Mouse (Mus musculus) skeletal muscle tissue, adult 2 months (tissue): Measurements from ENCODE around the gene Lamb3.

Experiments used
- DNase-seq: peaks from one replicate; pipeline ENCODE4 v3.0.0-alpha.2; 2012; ENCODE audit warnings: low read depth, low spot score

Lamb3 gene

GRCm38 (mm10) chr1:193382435-193382834 is 174.9 kb downstream of the Lamb3 start:
- no peak for DNase-seq

- no peak for DNase-seq
These were observed 175.5 kb downstream of the Lamb3 start for GRCm38 (mm10) chr1:193382841-193383462.

GRCm38 (mm10) chr1:193386136-193386535 is 178.6 kb downstream of the Lamb3 start:
- peak; percentile 82 for DNase-seq

DNA sequence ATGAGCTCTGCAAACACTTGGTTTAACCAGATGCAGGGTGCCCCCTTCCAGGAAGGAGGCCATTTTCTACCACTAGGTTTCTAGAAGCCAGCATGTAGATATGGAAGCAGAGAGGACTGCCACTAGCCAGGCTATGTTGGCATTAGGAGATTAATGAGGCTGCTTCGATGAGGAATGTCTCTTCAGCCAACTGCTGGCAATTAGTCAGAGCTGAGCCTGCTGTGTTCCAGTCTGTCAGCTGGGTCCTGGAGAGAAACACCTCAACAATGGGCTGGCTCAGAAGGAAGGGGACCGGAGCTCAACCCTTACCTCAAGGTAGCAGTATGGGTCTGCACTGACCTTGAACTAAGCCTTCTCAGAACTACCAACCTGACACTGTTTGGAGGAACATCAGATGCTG is 179.7 kb downstream of the Lamb3 start:
- no peak for DNase-seq

GRCm38 (mm10) chr1:193389505-193389904 is 182.0 kb downstream of the Lamb3 start:
- no peak for DNase-seq

GRCm38 (mm10) chr1:193390004-193390403 is 182.5 kb downstream of the Lamb3 start:
- no peak for DNase-seq

GRCm38 (mm10) chr1:193392266-193392665 is 184.8 kb downstream of the Lamb3 start:
- no peak for DNase-seq
